Mouse (Mus musculus): ENCODE results near the gene Ccnb3. TPM values are rescaled to one million over a fixed set of nuclear protein-coding genes. Genes with fewer than 3 reads are reported as not detected.
A peak's percentile ranks its signal among the peaks of the same experiment; 100 is the strongest.
"Not testable (repeated sequence)": the region's sequence is repeated elsewhere in the genome, so short reads cannot be mapped to it uniquely, and the experiment has no call there.

Gene Ccnb3
- not detected in 2 replicates for total RNA-seq (2015; ENCODE audit: low replicate concordance)
- total RNA-seq (2017; ENCODE audit: low replicate concordance), result not detected in 2 replicates

DNA sequence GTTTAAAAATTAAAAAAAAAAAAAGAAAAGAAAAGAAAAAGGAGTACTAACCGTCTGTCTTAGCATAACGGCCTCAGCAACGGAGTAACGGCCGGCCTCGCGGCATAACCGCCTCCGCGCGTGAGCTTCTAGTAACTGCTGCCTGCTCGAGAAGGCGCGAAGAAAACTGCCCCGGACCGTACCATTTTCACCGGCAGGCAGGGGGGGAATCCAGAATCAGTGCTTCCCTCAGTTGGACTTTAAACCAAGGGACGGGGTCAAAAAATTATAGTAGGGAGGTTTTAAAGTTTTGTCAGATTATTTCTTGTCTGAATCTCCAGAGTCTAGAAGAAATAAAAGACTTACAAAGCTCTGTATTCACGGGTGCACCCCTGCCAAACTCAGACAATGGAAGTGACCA lies at the start of gene Ccnb3:
TSS of gene Ccnb3 (minus strand) at position 101 of the 400 bp plus-strand sequence.
- ATAC-seq (replicated peaks; ENCODE audit: low FRiP score, poor library complexity, severe bottlenecking), result no peak

GRCm38 (mm10) chrX:7090323-7090722 lies 48.9 kb upstream of the Ccnb3 start:
- no peak for ATAC-seq (replicated peaks; ENCODE audit: low FRiP score, poor library complexity, severe bottlenecking)

DNA sequence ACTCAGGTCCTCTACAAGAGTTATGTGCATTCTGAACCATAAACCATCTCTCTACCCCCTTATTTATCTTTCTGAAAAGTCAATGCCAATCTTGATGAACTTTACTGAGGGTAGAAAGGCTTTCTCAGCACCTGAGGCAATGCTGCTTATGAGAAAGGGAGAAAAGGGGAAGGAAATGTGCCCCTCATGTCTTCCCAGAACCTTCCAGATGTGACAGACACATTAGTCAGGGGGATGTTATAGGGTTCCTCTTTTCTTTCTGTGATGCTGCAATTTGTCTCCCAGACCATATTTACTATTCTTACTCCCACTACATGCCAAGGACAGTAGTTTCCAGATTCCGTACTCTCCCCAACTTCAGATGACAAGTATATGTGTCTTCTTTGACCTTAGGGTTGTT lies 44.5 kb upstream of the Ccnb3 start:
- ATAC-seq (replicated peaks; ENCODE audit: low FRiP score, poor library complexity, severe bottlenecking), result no peak

DNA sequence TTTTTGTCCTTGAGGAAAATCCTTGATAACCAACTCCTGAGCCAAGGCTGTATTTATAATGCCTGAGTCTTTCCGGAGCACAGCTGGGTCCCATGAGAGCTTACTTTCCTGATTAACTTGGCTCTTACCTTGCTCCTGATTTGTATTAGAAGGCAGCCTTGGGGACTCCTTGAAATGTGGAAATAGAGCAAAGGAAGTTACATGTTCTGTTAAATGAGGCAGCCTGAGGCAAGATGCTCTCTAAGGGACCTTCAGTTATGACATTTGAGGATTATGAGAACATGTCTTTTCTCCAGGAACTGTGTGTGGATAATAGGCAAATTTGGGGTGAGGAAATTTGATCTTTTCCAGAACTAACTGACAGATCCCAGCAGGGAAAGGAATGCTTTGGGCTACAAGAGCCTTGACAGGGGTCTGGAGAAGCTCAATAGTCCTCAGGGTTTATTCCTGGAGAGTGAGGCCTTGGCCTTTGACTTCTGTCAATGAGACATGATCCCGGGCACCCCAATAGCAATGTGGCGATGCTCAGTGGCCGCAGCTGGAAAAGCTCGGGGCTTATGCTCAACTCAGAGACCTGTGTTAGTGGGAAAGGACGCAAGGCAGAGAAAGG lies 38.5 kb upstream of the Ccnb3 start:
- no peak for ATAC-seq (replicated peaks; ENCODE audit: low FRiP score, poor library complexity, severe bottlenecking)

DNA sequence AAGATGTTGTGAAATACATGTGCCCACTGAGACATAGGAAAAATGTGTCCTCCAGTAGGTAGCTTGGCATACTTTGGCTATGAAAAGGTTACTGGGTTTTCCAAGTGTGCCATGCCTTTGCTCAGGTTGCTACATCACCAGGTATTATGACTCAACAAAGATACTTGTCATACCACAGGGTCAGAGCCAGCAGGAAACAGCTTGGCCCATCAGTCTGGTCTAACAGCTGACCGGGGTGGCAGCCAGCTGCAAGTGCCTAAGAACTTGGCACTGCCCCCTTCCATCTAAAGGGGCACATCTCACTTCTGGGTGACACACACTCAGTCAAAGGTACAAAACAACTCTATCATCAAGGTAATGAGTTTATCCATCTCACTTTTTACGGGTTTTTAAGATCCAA lies 26.6 kb upstream of the Ccnb3 start:
- ATAC-seq (replicated peaks; ENCODE audit: low FRiP score, poor library complexity, severe bottlenecking), result no peak

- no peak for ATAC-seq (replicated peaks; ENCODE audit: low FRiP score, poor library complexity, severe bottlenecking)
Measured at GRCm38 (mm10) chrX:7067219-7067618, 25.8 kb upstream of the Ccnb3 start, which contains the start of gene Akap4. Akap4 (plus strand) TSS chrX:7067519.

GRCm38 (mm10) chrX:7064109-7064508 lies 22.7 kb upstream of the Ccnb3 start:
- ATAC-seq (replicated peaks; ENCODE audit: low FRiP score, poor library complexity, severe bottlenecking), result no peak

DNA sequence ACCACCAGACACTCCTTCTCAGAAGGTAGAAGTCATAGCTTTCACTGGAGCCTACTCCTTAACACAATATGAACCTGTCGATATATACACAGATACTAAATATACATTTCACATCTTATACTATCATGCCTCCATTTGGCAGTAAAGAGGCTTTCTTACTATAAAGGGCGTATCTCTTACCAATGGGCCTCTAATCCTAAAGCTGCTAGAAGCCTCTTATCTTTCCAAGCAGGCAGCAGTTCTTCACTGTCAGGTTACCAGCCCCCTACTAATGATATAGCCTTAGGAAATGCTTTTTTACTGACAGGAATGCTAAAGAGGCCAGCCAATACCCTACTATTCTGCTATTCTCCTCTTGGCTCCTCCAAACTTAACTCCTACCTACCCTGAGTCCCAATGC lies 16.2 kb upstream of the Ccnb3 start:
- ATAC-seq (replicated peaks; ENCODE audit: low FRiP score, poor library complexity, severe bottlenecking), result peak; percentile 95

- peak; percentile 50; the same call in 1 of the 2 replicates for ATAC-seq (replicated peaks; ENCODE audit: low FRiP score, poor library complexity, severe bottlenecking)
Measured at GRCm38 (mm10) chrX:7057056-7057455, 15.6 kb upstream of the Ccnb3 start.

GRCm38 (mm10) chrX:6983916-6984315 lies 57.5 kb downstream of the Ccnb3 start:
- not testable (repeated sequence) for ATAC-seq (replicated peaks; ENCODE audit: low FRiP score, poor library complexity, severe bottlenecking)

- ATAC-seq (replicated peaks; ENCODE audit: low FRiP score, poor library complexity, severe bottlenecking), result no peak
Measured at GRCm38 (mm10) chrX:6971956-6972355, 69.5 kb downstream of the Ccnb3 start.

- ATAC-seq (replicated peaks; ENCODE audit: low FRiP score, poor library complexity, severe bottlenecking), result no peak
Measured at GRCm38 (mm10) chrX:6968598-6968997, 72.8 kb downstream of the Ccnb3 start.

Other genes starting within 250 kb of the Ccnb3 start
- gene Akap4, start 25.9 kb upstream of the Ccnb3 start, total RNA-seq (2015; ENCODE audit: low replicate concordance), result not detected in 2 replicates
- not detected in 2 replicates for gene Akap4, start 25.9 kb upstream of the Ccnb3 start, total RNA-seq (2017; ENCODE audit: low replicate concordance)